Mouse (Mus musculus): ENCODE results near the gene Gm48552.

Gm48552 gene

DNA sequence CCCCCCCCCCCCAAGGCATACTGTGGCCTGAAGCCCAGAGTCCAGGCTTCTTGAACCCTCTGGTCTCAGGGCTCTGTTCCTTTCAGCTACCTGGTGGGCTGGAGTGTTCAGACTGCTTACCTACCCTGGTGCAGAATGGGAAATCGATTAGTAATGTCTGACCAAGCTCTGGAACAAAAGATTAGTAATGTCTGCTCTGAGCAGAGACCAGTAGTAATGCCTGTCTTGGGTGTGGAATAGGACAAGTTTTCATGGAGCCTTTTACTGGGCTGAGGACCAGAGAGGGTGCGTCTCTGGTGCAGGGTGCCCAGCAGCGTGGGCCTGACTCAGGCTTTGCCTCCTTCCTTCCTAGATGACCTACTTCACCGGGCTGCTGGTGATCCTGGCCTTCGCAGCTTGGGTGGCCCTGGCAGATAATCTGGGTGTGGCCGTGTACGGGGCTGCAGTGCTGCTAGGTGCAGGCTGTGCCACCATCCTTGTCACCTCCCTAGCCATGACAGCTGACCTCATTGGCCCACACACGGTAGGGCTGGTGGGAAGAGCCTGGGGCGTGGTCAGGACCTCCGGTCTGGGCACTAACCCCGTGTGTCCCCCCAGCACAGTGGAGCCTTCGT lies 26.4 kb upstream of the Gm48552 start:
- no peak for DNase-seq

DNA sequence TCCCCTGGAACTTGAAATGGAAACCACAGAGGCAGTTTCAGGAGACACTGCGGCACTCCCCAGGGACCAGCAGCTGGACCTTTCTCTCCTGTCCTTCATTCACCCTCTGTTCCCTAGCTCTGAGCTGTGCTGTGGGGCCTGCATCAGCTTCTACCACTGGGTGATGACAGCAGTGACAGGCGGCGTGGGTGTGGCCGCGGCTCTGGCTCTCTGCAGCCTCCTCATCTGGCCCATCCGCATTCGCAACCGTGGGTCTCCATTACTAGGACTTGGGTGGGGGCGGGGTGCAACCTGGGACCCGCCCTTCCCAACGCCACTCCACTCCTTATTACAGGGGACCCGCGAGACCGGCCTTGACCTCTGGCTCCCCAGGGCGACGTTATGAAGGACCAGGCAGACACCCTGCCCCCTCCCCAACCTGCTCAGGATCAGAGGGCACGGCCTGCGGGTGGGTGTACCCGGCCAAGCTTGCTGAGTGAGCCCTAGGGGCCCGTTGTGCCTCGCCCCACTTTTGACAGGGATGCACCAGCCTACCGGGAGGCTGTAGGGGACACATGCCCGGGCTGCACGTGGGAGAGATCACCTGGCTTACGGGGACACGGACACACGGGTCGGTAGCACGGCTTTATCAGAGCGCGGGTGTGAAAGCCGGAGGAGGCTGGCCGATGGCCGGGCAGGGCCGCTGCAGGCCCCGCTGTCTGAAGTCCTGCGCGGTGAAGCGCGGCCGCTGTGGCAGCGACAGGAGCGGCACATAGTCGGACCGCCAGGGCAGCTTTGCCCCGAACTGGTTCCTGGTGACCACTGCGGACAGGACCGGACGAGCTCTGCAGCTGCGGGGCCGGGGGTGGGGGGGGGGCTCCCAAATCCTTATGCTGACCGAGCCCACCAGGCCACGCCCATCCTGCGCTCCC lies 25.1 kb upstream of the Gm48552 start:
- DNase-seq: no peak

DNA sequence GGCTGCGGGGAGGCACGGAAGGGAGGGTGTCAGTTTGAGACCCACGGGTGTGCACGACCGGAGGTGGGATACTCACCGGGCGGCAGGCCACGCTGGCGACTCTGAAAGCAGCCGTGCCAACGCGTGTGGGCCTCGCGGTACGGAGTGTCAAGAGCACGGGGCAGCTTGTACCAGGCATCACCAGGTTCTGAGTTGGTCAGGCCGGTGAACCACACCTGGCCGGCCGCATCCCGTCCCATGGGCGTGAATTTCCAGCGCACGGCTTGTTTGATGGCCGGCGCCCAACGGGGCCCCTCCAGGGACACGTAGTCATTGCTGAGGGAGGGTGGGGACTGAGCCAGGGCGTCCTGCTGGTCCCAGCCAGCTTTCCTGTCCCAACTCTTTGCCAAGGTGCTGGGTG lies 24.1 kb upstream of the Gm48552 start:
- no peak for DNase-seq

DNA sequence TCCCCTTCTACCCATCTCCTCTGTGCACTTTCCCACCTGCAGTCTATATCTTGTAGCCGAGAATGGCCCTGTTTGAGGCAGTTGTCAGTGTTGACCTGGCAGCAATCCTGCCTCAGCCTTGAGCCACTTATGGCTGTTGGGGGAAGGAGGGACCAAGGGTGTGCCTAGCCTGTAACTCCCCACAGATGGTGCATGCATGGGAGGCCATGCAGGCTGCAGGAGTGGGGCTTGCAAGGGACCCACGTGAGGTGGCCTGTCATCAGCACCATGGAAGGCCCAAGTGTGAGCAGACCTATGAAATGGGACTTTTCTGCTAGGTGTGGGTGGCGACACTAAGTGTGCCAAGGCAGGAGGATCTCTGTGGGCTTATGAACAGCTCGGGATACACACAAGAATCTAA lies 23.7 kb upstream of the Gm48552 start:
- DNase-seq: no peak

DNA sequence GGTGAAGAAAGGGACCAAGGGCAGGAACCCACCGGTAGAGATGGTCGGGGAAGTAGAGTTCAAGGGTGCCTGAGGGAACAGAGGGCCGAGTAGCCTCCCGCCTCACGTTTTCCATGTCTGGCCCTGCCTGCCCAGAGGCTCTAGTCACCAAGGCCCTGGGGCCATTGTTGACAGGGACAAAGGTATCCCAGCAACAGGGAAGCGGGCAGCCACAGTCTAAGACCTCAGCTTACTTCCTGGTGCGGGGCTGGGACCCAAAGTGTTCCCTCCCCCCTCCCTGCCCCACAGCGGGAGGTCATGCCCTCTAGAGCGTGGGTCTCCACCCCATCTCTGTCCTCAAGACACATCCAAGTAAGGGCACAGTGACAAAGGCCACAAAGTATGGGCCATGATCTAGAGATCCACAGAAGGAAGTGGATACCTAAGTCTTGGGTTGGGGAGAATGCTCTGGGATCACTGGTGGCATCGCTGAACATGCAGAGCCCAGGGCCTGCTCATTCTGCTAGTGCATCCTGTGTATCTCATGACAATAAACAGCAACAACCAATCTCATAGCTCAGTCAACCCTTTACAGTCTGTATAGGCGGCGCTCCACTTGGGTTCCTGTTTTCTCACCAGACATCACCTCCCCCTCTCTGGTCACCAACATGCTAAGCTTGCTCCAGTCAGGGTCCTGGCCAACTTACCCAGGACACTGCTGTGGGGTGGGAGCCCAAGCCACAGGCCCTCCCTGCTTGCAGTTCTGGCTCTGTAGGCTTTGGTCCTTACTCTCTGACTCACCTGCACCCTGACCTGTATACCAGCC lies 22.9 kb upstream of the Gm48552 start, which contains the start of gene 4930404N11Rik:
Gene 4930404N11Rik (minus strand): TSS at position 145 of the 805 bp plus-strand sequence.
- DNase-seq: no peak

DNA sequence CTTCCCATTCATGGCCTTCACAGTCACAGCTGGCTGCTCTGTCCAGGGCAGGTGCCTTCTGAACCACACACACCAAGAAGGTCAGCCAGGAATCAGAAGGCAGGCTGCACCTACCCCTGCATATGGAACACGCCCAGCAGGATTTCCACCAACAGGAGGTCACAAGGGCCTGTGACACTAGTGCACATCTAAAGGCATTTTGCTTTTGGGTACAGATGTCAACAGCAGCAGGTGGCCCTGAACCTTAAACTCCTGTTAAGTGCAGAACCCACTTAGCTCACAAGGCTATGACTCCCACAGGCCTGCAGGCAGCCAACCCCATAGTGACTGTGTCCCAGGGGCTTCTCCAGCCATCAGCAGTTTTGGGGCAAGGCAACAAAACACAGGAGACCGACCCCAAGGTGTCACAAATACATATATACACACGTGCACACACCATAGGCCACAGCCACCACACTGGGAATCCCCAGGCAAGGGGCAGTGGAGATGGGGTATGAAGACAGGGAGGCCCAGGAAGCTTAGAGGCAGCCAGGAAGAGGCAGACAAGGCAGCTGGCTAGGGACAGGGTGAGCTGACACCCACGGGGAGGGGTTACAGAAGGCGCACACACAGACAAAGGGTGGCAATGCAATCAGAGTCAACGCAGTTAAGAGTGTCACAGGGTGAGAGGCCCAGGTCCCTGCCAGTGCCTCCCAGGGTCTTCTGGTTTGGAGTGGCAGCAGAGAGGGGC lies 22.2 kb upstream of the Gm48552 start:
- DNase-seq: no peak

DNA sequence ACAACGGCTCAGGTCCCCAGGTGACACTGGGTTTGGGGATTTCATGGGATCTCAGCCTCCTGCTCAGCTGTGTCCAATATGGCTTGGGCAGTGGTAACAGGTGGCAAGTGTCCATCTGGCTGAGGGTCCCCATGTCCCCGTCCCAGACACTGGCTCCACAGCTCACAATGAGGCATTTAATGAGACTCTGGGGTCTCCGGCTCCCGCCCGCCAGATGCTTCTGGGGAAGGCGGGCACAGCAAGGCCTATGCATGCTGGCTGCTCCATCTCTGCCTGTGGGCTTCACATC lies 21.7 kb upstream of the Gm48552 start:
- DNase-seq: no peak

DNA sequence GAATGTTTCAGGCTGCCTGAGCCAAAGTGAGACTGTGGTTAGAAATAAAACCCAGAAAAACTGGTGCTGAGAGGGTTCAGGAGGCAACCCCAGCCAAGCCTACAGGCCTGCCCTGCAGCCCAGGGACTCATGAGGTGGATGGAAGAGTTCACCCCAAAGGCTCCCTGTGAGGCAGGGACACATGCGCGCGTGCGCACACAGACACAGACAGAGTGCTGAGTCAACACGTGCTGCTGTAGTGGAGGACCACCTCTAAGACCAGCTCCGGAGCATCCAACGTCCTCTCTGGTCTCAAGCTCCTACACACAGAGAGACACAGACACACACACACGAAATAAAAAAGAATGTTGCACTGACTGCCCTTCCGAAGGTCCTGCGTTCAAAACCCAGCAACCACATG lies 13.5 kb upstream of the Gm48552 start:
- DNase-seq: no peak

DNA sequence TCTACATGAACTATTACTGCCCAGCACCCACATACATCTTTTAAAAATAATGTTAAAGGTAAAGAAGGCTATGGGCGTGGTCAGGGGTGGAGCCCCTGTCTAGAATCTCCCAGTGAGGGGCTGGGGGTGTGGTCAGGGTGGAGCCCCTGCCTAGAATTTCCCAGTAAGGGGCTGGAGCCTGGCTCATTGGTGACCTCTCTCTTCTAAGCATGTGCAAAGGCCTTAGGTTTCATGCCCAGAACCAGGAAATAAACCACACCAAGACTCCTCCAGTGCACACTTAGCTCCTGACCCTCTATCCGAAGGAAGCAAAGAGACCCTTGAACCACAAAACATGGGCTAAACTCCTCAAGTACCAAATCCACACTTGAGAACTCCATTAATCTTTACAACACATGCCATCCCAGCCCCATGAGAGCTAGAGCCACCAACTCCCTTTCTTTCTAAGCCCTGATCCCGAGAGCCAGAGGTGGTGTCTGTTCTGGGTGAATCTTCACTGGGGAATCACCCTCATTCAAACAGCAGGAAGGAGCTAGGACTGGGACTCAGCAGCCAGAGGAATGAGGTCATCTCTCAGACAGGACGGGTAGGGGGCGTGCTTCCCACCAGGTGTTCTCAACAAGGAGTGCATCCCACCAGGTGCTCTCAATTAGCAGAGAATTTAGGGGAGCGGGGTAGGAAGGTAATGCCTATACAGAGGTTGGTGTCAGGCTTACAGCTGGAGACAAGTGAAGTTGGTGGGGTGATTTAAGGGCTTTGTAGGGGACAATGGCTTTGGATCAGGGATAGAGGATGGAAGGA lies 12.0 kb upstream of the Gm48552 start:
- DNase-seq: no peak

DNA sequence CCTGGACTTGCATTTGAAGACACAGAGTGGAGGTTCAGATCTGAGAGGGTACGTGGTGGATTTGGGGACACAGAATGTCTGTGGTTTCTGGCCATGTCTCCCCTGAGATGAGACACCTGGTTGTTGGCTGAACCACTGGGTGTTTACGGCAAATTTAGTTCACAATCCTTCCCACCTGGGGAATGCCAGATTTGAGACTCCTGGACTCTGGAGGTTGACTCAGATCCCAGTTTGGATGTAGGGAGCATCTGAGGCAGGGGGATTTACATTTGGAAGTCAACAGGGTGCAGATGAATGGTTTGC lies 11.5 kb upstream of the Gm48552 start:
- no peak for DNase-seq

DNA sequence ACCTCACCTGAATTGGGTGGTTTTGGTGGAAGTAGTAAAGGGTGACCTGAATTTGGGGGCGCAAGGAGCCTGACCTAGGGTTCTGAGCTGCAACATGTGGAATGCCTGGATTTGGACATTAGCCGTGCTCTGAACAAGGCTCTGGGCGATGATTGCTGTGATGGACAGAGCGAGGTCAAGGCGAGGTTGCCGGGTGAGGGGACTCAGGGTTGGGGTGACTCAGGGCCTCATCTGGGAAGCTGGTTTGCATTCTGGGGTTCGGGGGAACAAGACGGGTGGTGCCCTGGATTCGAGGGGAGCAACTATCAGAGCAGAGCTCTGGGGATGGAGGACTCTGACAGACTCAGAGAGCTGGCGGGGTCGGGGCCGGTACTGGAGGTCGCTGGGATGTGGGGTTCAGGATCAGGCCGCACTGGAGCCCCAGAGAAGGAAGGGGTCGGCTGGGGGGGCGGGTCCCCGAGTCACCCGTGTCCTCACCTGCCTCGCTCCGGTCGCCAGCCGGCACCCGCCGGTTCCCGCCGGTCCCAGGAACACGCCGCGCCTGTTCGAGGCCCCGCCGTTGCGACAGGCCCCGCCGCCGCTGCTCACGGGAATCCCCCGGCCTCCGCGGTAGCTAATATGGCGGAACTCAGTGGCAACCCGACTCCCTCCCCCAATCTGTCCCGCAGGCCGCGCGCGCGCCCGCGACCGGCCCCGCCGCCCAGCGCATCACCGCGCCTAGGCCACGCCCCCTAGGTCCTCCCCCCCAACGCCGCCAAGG lies 10.8 kb upstream of the Gm48552 start, which contains the start of gene Fzr1:
Gene Fzr1 (minus strand): TSS at position 724 of the 760 bp plus-strand sequence.
- no peak for DNase-seq

DNA sequence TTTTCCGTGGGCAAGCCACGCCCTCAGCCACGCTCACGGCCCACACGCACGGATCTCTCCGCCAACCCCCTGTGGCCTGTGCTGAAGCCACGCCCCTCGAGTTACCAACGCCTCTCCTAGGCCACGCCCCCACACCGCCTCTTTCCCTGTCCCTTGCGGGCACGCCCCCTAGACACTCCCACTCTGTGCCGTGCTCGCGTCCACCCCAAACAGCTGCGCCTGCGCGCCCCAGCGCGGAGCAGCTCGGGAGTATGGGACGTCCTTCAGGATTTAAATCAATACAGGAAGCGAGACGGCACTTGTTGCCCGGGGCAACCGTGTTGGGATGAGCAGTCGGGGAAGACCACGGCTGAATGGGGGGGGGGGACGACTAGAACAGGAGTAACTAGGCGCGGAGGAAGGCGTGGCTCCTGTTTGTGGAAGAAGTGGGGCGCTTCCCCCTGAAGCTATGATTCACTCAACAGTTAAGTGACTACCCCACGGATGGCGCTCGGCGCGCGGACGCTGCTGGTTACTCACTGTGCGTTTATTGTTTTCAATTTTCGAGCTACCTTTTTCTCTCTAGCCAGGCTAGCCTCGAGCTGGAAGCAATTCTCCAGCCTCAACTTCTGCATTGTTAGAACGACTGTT lies 10.1 kb upstream of the Gm48552 start:
- peak; percentile 100 for DNase-seq

DNA sequence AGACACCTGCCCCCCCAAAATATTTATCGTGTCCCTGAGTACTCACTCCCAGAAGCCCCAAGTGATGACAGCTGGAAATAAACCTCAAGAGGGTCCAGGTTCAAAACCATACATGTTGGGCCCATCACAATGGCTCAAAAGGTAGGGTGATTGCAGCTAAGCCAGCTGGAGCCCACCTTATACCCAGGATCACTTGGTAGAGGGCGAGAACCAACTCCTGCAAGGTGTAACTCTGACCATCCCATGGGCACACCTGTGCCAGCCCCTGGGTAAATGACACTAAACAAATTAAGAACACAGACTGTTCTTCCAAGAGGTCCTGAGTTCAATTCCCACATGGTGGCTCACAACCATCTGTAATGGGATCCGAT lies 9.6 kb upstream of the Gm48552 start:
- no peak for DNase-seq

DNA sequence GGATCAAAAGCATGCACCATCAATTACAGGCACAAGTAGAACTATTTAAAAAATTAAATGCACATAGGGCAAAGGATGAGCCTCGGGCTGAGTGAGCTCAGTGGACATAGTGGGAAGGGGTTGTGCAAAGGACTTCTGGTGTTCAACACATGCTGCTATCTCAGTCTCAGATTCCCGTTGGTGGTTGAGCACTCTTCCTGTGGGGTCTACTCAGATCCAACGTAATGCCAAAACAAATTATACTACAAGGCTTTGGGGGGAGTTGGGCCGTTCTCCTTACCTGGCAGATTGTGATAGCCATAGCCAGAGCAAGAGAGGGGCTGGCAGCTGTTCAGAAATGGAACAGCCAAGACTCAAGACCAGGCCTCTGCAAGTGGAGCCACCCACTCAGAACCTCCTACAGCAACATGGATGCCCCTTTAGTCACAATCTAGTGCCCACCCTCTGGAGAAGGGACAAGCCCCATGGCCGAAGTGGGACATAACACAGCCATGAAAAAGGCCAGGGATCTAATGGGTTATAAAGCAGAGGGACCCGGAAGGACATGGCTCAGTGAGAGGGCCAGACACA lies 8.9 kb upstream of the Gm48552 start:
- DNase-seq: no peak

DNA sequence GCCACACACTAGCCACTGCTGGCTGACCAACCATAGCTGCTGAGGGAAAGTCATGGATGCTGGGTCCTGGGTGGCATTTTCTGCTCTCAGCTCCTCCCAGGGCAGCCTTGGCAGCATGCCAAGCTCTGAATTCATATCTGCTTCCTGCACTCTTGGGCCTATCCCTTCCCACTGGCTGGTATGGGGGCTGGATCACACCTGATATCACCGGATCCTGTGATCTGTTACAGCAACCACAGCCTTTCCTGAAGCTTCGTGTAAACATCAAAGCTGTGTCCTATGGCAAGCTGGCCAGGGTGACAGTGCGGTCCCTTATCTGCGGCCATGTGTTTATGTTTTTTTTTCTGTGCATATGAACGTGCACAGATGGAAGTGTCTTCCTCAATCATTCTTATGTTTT lies 6.8 kb upstream of the Gm48552 start:
- no peak for DNase-seq

DNA sequence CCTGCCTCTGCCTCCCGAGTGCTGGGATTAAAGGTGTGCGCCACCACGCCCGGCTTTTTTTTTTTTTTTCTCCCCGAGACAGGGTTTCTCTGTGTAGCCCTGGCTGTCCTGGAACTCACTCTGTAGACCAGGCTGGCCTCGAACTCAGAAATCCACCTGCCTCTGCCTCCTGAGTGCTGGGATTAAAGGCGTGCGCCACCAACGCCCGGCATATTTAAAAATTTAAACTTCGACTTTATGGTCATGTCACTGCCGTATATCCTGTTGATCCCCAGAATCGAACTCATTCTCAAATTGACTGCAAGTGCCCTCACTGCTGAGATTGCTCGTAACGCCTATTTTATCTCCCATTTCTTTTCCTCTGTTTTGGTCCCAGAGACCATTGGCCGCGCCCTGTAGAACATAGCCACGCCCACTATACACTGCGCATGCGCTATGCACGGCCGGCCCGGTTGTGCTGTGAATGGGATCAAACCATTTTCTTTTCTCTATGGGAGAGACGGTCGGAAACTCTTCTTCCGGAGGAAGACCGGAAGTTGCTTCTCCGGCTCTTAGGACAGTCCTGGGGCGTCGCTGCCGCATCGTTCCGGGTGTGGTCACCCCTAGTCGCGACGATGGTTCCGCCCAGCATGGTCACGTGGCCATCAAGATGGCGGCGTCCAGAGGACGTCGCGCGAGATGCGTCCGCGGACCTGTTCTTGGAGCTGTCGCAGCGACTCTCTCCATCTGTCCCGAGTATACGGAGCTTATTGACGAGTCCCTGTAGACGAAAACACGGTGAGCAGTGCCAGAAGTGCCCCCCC lies 4.8 kb upstream of the Gm48552 start, which contains the start of the genes Dohh and Gm48551:
Gene Dohh (plus strand): TSS at position 627 of the 803 bp plus-strand sequence.
Gene Gm48551 (plus strand): TSS at position 665 of the 803 bp plus-strand sequence.
- peak; percentile 98 for DNase-seq

DNA sequence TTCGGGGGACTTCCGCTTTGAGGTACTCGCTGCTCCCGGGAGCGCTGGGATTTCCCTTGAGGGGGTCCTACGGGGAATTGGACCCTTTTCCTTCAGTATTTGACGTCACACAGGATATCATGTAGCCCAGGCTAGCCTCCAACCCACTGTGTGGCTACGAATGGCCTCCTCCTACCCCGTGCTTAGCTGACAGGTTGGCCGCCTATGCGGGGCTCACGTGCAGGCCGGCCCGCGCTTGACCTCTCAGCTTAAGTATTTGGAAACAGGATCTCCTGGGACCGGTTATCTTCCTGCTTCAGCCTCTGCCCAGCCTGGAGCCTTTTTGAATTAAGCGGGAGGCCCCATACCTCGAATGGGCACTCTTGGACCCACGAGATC lies 4.2 kb upstream of the Gm48552 start:
- no peak for DNase-seq

DNA sequence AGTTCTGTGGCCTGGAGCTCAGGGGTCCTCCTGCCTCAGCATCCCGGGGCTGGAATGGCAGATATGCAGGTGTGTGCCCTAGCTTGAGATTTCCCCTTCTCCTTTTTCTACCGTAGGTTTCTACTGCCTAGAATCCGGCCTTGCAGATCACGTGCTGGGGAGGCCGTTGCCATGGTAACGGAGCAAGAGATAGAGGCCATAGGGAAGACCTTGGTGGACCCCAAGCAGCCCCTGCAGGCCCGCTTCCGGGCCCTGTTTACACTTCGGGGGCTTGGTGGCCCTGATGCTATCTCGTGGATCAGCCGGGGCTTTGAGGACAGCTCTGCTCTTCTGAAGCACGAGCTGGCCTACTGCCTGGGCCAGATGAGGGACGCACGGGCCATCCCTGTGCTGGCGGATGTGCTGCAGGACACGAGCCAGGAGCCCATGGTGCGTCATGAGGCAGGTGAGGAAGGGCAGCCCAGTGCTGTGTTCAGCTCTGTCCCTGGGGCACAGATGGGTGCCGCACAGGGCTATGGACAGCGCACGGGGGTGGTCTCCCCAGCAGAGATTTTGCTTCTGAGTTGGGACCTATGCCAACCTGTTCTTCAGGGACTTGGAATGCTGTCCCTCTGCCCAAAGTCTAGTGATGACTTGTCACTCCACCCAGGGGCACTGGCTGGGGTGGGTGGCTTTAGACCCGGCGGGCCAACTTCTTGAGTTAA lies 3.0 kb upstream of the Gm48552 start:
- no peak for DNase-seq

DNA sequence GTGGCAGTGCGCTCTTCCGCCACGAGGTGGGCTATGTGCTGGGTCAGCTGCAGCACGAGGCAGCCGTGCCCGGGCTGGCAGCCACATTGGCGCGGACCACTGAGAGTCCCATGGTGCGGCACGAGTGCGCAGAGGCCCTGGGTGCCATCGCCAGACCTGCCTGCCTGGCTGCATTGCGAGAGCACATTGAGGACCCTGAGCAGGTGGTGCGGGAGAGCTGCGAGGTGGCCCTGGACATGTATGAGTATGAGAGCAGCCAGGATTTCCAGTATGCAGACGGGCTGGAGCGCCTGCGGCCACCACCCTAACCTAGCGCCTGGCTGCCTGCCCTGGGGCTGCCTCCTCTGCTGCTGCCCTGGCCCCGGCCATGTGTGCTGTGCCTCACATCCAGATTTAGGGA lies 1.1 kb upstream of the Gm48552 start:
- no peak for DNase-seq
